Mouse (Mus musculus) monocyte, adult 5-6 weeks (primary cell): ENCODE data around the gene Cacna1c. TPM values are rescaled to one million over a fixed set of nuclear protein-coding genes. Genes with fewer than 3 reads are reported as not detected.
A peak's percentile ranks its signal among the peaks of the same experiment; 100 is the strongest.

ENCODE experiments used
- ATAC-seq: fragments of 153-309, 156-312 bp; replicated peaks from 2 replicates; pipeline ENCODE4 v1.8.0; 2017; ENCODE audit warnings: mild to moderate bottlenecking; ENCODE audit not compliant: low TSS enrichment, insufficient number of reproducible peaks, severe bottlenecking, poor library complexity, low FRiP score
- total RNA-seq: library from RNA; stranded (forward); fragments of 200-1000, 200-491, 200-594 nt; gene quantifications from 3 replicates; pipeline ENCODE4 v1.2.3, GENCODE M21; 2017

Gene Cacna1c
- total RNA-seq: not detected in 3 replicates

DNA sequence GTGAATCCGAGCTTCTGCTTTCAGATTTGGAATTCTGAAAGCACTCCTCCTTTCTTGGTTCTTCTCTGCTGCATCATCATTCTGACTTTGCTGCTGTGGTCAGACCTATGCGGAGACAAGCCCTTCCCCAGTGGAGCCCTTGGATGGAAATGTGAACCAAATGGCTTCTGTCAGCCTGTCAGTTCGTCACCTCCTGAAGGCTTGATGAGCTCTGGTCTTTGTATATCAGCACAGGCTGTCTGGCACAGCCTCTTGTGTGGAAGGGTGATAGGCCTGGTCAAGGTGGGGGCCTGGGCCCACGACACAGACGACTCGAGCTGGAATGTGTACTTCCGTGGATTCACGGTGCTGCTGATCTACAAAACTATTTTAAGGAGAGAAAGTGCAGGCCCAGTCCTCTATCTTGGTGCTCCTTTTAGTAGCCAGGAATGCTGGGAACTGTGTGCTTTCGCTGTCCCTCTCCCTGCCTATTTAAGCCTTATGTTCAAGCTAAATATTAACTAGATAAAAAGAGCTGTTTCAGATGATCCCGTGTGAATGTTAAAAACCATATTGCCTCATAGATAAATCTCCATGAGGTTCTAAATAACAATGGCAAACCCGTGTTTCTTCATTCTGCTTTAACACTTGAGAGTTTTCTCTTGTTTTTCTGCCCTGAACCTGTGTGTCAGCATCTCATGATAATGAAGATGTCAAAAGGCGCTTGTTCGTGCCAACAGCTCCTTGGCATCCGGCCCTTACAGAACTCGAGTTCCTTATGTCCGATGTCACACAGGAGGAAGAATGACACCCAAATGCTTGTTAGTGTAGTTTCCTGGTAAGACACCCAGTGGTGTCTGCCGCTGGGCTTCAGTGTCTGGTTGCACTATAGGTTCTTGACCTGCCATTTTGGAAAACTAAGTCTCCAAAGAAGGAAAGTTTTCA is at the start of gene Cacna1c:
TSS of gene Cacna1c (minus strand) at position 37 of the 924 bp plus-strand sequence.
- no peak for ATAC-seq

DNA sequence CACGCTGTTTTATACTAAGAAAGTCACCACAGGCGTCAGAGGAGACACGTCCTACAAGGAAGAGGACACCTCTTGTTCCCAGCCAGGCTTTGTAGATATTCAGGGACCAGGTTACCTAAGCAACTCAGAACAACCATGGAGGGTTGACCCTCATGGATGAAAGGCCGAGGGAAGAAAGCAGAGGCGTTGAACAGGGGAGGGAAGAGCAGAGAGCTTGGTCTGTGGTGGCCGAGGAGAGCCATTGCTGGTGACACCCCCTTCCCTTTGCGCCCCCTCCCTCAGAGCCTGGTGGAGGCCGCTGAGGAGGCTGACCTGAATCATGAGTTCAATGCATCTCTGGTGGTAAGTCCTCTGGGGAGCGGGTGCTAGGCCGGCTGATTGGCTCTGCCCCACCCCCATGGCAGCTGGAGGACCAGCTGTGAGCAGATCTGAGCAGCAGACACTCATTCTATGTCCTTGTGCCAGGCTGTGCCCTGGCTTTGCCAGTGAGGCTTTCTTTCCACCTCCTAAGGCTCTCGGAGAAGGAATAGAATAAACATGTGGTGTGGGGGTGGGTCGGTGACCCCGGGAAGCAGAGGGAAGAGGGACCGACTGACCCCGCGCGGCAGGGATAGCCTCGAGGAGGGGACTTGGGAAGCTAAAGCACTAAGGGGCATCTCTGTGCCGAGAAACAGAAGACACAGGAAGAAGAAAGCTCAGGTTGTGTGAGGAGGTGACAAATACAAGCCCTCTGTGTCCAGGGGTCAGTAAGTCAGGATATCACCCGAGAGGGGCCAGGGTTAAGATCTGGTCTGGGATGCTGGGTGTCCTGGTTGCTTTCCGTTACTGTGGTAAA is 44.9 kb upstream of the Cacna1c start:
- no peak for ATAC-seq

DNA sequence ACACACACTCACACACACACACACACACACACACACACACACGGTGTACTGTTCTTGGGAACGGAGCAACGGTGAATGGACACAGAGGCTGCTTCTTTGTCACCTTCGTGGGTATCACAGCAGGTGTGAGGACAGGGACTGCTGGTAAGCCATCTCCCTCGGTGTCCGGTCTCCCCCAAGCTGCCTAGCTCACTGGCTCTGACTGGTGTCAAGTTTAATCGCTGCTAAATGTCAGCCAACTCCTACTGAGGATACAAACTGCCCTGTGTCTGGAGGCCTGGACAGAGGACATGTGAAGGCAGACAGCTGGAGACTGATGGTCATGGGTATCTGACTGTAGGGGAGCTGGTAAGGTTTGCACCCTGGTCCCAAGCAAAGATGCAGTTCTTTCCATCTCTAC is 44.0 kb upstream of the Cacna1c start:
- no peak for ATAC-seq

DNA sequence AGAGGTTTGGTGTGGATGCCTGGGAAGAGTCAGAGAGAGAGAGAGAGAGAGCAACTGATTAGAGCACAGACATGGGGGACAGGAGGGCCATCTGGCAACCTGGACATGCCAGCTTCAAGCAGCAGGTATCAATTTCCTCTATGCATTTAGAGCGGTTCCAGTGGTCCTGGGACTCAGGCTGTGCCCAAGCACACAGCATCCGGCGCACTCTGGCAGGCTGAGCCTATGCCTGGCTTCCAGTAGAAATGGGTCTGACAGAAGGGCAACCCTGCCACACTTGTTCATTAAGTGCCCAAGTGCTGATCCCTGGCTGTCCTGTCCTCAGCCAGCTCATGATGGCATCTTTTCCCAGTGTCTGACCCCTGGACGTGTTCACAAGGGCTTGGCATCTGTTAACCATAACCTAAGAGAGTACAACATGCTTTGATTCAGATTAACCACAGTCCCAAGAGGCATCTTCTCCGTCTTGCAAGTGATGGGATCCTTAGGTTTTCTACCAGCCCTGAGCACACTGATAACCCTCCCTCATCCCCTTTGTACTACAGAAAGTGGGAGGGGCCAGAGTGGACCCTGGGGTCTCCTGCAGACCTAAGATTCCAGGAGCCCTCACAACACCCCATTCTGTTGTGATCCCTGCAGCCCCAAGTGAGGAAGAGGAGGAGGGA is 43.3 kb upstream of the Cacna1c start:
- no peak for ATAC-seq

DNA sequence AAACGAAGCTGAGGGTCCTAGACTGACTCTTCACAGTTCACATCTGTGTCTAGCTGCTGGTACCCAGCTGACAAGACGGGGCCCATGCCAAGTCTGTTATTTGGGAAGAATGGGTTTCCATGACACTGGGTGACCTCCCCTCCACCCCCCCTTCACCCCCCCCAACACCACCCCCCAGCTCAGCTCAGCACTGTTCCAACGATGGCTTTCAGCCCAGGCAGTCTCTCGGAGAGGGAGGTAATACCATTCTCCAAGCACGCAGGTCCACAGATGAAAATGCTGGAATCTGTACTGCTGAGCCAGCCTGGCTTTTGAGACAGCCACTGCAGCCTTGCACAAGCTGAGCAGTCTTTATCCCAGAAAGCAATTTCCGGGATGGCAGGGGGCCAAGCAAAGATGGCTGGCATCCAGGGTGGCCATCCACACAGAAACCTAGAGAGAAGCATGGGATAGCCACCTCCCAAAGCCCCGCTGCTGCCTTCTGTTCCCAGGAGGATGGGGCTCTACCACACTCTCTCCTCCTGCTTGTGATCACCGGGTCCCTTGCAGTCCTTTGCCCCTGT is 41.3 kb upstream of the Cacna1c start:
- ATAC-seq: no peak

DNA sequence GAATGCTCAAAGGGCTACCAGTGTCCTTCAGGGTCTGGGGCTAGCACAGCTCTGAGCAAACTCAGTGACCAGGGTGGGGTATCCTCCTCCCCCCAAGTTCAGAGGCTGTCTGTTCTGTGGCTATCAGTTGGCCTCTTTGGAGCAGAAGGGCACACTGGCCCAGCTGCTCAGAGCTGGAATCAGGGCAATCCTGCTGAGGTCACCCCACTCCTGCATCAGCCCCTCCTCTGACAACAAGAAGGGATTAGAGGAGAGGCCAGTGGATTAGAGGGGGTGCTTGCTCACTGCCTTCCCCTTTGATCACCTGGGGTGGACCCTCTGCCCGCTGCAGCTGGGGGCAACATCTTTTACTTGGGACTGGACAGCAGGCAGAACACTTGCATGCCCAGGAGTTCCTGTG is 40.0 kb upstream of the Cacna1c start, which contains the start of gene Cacna2d4:
TSS of gene Cacna2d4 (plus strand) at position 286 of the 400 bp plus-strand sequence.
- ATAC-seq: no peak

DNA sequence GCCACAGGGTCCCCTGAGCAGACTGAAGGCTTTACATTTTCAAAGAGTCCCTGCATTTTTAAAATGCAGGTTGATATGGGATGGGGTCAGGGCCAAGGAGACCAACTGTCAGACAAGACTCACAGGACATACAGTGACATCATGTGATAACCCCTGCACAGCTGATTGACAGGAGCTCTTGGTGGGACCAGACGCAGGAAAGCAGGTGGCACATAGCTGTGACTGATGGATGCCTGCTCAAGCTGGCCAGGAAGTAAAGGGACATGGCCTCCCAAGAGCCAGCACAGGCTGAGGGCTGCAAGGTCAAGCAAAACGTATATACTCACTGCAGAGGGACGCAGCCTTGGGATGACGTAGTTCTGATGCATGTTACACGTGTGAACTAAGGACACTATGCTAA is 39.2 kb upstream of the Cacna1c start:
- ATAC-seq: no peak

DNA sequence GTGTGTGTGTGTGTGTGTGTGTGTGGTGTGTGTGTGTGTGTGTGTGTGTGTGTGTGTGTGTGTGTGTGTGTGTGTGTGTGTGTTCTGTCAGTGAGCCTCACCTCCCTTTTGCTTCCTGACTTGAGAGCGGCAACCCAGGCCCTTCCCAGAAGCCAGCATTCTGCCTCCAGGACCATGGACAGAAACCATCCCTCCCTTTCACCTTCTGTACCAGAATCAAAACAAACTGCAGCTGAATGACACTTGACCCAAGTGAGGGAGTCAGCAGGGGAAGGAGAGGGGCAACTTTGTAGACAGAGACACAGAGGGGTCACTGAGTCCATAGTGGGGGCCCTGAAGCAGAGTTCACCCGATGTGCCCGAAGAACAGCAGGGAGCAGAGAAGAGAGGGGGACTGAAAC is 36.8 kb upstream of the Cacna1c start:
- no peak for ATAC-seq

DNA sequence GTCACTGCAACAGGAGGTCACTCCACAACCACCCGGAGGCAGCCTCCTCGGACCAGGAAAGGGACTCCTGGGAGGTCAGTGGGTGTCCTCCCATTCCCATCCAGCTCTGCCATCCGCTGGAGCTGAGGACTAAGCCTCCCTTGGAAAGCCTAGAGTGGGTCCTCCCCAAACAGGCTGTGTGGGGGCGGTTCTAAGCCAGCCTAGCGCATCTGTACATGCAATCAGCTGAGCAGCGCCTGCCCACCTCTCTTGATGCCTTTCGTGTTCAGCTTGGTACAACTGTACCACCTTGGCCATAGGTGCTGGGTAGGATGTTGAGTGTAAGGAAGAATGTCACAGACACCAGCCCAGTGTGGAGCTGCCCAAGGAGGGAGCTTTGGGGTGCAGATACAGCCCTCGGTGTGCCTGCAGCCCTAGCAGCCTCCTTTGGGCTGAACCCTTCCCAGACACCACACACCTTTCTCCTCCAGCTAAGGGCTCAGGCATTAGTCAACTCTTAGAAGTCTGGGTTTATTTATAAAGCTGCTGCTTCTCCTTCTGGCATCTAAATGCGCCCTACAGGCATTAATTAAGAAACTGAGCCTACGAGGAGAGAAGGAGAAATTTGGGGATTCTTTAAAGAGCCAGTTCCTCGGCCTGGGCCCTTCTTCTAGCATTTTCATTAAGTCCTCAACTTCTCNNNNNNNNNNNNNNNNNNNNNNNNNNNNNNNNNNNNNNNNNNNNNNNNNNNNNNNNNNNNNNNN is 32.8 kb upstream of the Cacna1c start:
- ATAC-seq: no peak

DNA sequence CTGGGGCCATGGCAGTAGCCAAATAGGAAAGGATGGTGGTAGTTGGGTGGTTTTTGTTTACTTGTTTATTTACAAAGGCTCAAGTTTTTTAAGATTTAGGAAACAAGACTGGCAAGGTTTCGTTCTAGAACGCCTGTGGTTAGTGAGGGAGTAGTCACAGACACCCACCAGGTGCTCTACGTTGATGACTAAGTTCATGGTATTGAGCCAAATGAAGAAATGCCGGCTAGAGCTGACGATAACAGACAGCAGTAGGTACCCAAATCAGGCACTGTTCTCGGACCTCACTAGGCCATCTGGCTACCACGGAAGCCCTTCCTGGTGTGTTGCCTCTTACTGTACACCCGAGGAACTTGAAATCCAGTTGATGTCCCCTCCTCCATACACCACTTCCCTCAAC is 30.8 kb upstream of the Cacna1c start:
- no peak for ATAC-seq

DNA sequence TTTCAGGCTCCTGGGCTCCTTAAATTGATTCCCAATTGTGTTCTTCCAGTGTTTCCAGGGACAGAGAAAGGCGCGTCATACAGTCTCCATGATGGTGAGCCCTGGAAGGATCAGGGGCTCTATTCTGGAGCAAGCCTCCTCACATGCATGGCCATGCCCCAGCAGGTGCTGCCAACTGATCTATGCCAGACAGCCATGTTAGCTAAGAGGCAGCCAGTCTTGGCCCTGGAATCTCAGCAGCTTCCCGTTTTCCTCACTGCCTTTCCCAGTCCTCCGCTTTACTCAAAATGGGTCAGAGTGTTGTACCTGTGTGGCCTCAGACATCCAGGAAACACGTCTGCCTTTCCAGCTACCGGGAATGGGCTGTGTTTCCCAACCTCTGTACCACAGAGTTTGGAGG is 29.5 kb upstream of the Cacna1c start:
- ATAC-seq: no peak

DNA sequence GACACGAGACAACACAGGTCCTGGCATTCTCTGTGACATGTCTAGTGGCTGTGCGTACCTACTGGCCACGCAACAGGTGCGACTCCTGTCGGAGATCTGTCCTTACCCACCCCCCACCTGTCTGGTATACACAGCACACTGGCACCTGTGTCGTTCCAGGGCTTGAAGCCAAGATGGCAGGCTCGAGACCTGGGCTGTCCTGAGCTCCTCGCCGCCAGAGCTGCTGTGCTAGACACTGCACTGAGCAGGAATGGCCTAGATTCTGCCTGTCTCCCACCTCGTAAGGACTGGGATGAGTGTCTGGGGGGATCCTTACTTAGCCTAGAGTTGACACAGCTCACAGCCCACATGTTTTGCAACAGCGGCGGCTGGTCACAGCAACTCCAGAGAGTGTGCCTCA is 29.0 kb upstream of the Cacna1c start:
- no peak for ATAC-seq

DNA sequence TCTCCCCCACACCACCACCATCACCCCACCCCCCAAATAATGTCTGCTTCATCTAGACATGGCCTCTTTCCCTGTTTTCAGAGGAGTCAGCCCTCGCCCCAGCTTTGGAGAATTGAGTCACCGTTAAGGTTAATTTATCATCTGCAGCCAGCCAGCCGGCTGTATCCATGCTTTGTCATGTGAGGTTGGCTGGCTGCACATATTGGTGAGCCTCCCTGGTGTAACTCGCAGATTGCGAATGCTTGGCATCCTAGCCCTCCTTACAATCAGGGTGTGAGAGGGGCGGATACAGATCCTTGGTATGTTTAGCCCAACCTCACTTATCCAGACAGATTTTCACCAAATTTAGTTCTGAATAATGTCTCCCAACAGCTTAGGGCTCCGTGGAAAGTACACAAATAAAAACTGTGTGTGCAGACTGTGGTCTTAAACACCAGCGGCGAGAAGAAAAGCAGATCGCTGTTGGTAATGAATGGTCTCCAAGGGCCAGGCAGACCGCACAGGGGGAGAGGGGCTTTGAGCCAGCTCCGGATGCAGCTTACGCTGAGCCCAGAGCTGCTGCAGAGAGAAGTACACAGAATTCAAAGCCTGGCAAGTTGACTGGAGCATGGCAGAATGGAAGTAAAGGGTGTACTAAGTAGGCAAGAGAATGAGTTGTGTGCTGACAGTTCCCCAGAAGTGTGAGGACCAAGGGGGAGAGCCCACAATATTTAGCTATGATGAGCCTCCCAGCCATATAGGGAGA is 28.4 kb upstream of the Cacna1c start:
- ATAC-seq: no peak

DNA sequence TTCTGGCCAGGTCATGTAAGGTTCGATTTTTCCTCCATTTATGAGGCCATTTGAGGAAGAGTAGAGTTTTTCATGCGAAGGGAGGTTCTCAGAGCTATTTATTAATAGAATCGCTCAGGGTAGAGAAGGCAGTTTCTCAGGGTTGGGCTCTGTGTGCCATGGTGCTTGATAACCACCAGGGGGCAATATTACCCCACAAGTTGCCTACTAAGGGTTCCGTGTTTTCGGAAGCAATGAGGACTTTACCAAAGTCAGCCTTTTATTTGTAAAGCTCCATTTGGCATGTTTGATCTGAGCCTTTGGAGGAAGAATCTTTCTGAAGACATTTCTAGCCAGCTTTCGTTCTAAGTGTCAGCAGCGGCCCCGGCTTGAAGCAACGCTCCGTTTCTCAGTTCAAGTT is 24.1 kb upstream of the Cacna1c start:
- ATAC-seq: peak; percentile 63; the same call in 1 of the 2 replicates

DNA sequence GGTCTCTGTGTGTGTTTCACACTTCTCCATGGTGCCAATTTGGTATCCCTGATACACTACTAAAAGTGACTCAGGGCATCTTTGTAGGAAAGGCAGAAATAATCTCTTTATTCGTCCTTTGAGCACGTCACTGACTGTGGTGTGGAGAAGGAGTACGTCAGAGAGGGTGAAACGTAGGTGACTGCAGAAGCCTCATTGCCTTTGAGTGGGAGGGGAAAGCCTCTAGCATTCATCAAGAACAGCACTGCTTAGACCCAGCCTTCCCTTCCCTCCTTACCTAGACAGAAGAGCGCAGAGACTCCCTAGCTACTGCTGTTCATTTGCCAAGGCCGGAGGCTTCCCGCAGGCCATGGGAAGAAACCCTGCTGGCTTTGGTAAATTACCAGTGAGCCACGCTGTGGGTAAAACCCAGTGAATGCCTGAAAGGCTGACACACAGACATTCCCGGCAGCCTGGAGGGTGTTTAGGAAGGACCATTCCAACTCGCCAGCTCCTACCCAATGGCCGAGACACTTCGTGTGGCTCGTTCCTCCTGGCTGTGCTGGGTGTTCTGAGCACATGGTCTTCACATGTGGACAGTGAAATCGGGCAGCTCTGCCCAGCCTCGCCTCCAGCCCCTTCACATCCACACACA is 23.1 kb upstream of the Cacna1c start:
- ATAC-seq: no peak

DNA sequence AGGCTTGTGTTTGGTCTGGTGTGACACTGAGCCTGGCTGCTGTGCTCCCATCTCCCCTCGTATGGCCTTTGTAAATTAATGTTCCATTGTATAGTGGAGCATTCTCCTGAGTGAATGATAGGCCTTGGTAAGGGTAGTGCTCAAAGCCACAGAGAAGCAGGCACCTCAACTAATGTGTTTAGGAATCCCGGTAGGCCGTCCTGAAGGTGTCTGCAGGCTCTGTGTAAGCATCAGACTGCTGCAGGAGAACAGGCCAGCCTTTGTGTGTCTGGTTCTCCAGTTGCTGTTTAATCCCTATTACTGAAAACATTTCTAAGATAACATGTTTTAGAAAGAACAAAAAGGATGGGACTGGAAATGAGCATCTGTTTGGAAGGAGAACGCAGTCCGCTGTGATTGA is 22.4 kb upstream of the Cacna1c start:
- no peak for ATAC-seq

DNA sequence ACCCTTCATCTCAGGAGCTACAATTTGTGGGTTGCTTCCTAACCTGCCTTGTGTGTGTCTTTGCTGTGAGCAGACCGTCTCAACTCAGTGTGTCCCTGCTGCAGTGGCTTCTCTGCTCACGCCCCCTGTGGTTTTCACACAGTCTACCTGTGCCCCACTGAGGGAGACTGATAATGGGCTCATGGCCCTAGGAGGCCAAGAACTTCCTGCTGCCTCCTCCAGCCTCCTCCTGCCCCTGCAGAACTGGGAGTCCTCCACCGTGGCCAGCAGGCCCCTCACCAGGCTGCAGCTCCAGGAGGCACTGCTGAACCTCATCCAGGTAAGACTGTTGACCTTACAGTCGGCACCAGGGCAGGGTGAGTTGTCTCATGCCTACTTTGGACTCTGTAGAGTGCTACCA is 21.4 kb upstream of the Cacna1c start:
- ATAC-seq: no peak
